Mouse (Mus musculus) MEL (cell line): ENCODE data around the gene Esr1. TPM values are rescaled to one million over a fixed set of nuclear protein-coding genes. Genes with fewer than 3 reads are reported as not detected.
A peak's percentile ranks its signal among the peaks of the same experiment; 100 is the strongest.

Source experiments
- DNase-seq: peaks from one replicate; pipeline ENCODE4 v3.0.0; 2011; ENCODE audit warnings: low read depth, low spot score
- H3K27ac ChIP-seq: 2 replicates; pipeline ENCODE4 v1.5.1; 2012; ENCODE audit warnings: low read depth, mild to moderate bottlenecking, control low read depth, low read length, moderate library complexity; ENCODE audit not compliant: control insufficient read depth
- H3K27me3 ChIP-seq, 2 experiments: fragments of 150-350 bp in 1 of 2; sonication (generic) in 1 of 2; 2 replicates each; pipeline ENCODE4 v1.6.1; 2012; ENCODE audit warnings: low read length in 2 of 2, mild to moderate bottlenecking in 2 of 2, improper control_type of control experiment in 1 of 2, moderate library complexity in 1 of 2; ENCODE audit not compliant: insufficient read depth in 2 of 2, control insufficient read depth in 1 of 2
- H3K36me3 ChIP-seq, 2 experiments: 2 replicates each; pipeline ENCODE4 v1.6.1; 2012 to 2014; ENCODE audit warnings: low read length in 2 of 2, improper control_type of control experiment in 1 of 2, inconsistent platforms in 1 of 2, mild to moderate bottlenecking in 1 of 2; ENCODE audit not compliant: insufficient read depth in 2 of 2, control insufficient read depth in 1 of 2
- H3K4me1 ChIP-seq, 2 experiments: fragments of 150-350 bp in 1 of 2; sonication (generic) in 1 of 2; 2 replicates each; pipeline ENCODE4 v1.6.1; 2012; ENCODE audit warnings: low read length in 2 of 2, improper control_type of control experiment in 1 of 2, mild to moderate bottlenecking in 1 of 2; ENCODE audit not compliant: insufficient read depth in 2 of 2, control insufficient read depth in 1 of 2
- H3K4me3 ChIP-seq, 2 experiments: fragments of 150-350 bp in 1 of 2; sonication (generic) in 1 of 2; 2 replicates each; pipeline ENCODE4 v1.5.1; 2012; ENCODE audit warnings: low read depth in 2 of 2, low read length in 2 of 2, mild to moderate bottlenecking in 2 of 2, moderate library complexity in 2 of 2, control low read depth in 1 of 2, improper control_type of control experiment in 1 of 2; ENCODE audit not compliant: control insufficient read depth in 1 of 2, insufficient read depth in 1 of 2
- H3K79me2 ChIP-seq: 2 replicates; pipeline ENCODE4 v1.6.1; 2012; ENCODE audit warnings: mild to moderate bottlenecking, low read length, moderate library complexity; ENCODE audit not compliant: control insufficient read depth, poor library complexity, insufficient read depth
- H3K9ac ChIP-seq: 2 replicates; pipeline ENCODE4 v1.6.1; 2012; ENCODE audit warnings: low read depth, mild to moderate bottlenecking, control low read depth, low read length, moderate library complexity; ENCODE audit not compliant: control insufficient read depth, poor library complexity, severe bottlenecking
- H3K9me3 ChIP-seq: fragments of 150-350 bp; sonication (generic); replicated peaks from 2 replicates; pipeline ENCODE4 v1.6.1; 2012; ENCODE audit warnings: mild to moderate bottlenecking, low read length, improper control_type of control experiment, moderate library complexity; ENCODE audit not compliant: insufficient read depth
- BHLHE40 ChIP-seq: IDR thresholded peaks from 2 replicates; pipeline ENCODE4 v1.6.1; 2012; ENCODE audit warnings: low read depth, mild to moderate bottlenecking, inconsistent platforms, low read length, improper control_type of control experiment, borderline replicate concordance
- CTCF ChIP-seq, 3 experiments: IDR thresholded peaks in 2 of 3; conservative IDR thresholded peaks in 1 of 3; 2 replicates each; pipeline ENCODE4 v1.5.1; 2011 to 2012; ENCODE audit warnings: low read length in 3 of 3, low read depth in 2 of 3, mild to moderate bottlenecking in 2 of 3, improper control_type of control experiment in 1 of 3, inconsistent platforms in 1 of 3, mixed read lengths in 1 of 3, moderate library complexity in 1 of 3; ENCODE audit not compliant: control insufficient read depth in 1 of 3, insufficient read depth in 1 of 3, poor library complexity in 1 of 3, severe bottlenecking in 1 of 3
- ETS1 ChIP-seq: IDR thresholded peaks from 2 replicates; pipeline ENCODE4 v1.6.1; 2012; ENCODE audit warnings: low read depth, mild to moderate bottlenecking, inconsistent platforms, low read length, improper control_type of control experiment, moderate library complexity
- HCFC1 ChIP-seq: IDR thresholded peaks from 2 replicates; pipeline ENCODE4 v1.6.1; 2012; ENCODE audit warnings: low read depth, mild to moderate bottlenecking, inconsistent platforms, low read length, improper control_type of control experiment, moderate library complexity
- JUND ChIP-seq: IDR thresholded peaks from 2 replicates; pipeline ENCODE4 v1.6.1; 2011; ENCODE audit warnings: low read depth, mild to moderate bottlenecking, improper control_type of control experiment, low read length
- POLR2AphosphoS2 ChIP-seq: IDR thresholded peaks from 2 replicates; pipeline ENCODE4 v1.6.1; 2011; ENCODE audit warnings: low read length, improper control_type of control experiment
- POLR2AphosphoS5 ChIP-seq: IDR thresholded peaks from 2 replicates; pipeline ENCODE4 v1.6.1; 2012; ENCODE audit warnings: low read depth, borderline replicate concordance, mild to moderate bottlenecking, inconsistent platforms, low read length, moderate library complexity, mixed read lengths
- RAD21 ChIP-seq: IDR thresholded peaks from 2 replicates; pipeline ENCODE4 v1.6.1; 2011; ENCODE audit warnings: mild to moderate bottlenecking, low read depth, low read length, improper control_type of control experiment
- SMC3 ChIP-seq: IDR thresholded peaks from 2 replicates; pipeline ENCODE4 v1.6.1; 2011; ENCODE audit warnings: low read depth, low read length, improper control_type of control experiment
- TCF12 ChIP-seq: IDR thresholded peaks from 2 replicates; pipeline ENCODE4 v1.6.1; 2014; ENCODE audit warnings: low read depth, mild to moderate bottlenecking, inconsistent platforms, low read length, improper control_type of control experiment, moderate library complexity
- USF2 ChIP-seq, 2 experiments: IDR thresholded peaks; 2 replicates each; pipeline ENCODE4 v1.6.1; 2011 to 2012; ENCODE audit warnings: improper control_type of control experiment in 2 of 2, low read length in 2 of 2, borderline replicate concordance in 1 of 2, inconsistent platforms in 1 of 2, low read depth in 1 of 2, mild to moderate bottlenecking in 1 of 2; ENCODE audit not compliant: insufficient read depth in 1 of 2
- ZC3H11A ChIP-seq: IDR thresholded peaks from 2 replicates; pipeline ENCODE4 v1.6.1; 2012; ENCODE audit warnings: low read depth, mild to moderate bottlenecking, inconsistent platforms, low read length, improper control_type of control experiment
- ZMIZ1 ChIP-seq: IDR thresholded peaks from 2 replicates; pipeline ENCODE4 v1.6.1; 2012; ENCODE audit warnings: low read depth, mild to moderate bottlenecking, inconsistent platforms, low read length, improper control_type of control experiment, moderate library complexity
- ZNF384 ChIP-seq: IDR thresholded peaks from 2 replicates; pipeline ENCODE4 v1.6.1; 2012; ENCODE audit warnings: low read depth, mild to moderate bottlenecking, inconsistent platforms, low read length, improper control_type of control experiment
- polyA plus RNA-seq, 2 experiments: library from polyadenylated mRNA; stranded (reverse) in 1 of 2; unstranded in 1 of 2; fragments of >175 nt in 1 of 2; fragments of >200 nt in 1 of 2; gene quantifications; 2 replicates each; pipeline versions ENCODE4 v1.2.1 to v1.2.4; 2012; ENCODE audit warnings: low replicate concordance in 2 of 2, low read depth in 1 of 2; ENCODE audit not compliant: insufficient read length in 2 of 2, insufficient read depth in 1 of 2, missing spikeins in 1 of 2
- total RNA-seq: library from RNA; depleted of rRNA; stranded (reverse); fragments of 300-350 nt; gene quantifications from 2 replicates; pipeline ENCODE4 v1.2.3, GENCODE M21; 2012

Gene Esr1
- total and polyA plus RNA-seq, 3 experiments: 0.65 to 0.69 TPM; not detected in 1

GRCm38 (mm10) chr10:4593828-4594227 is 17.6 kb upstream of the Esr1 start:
- H3K79me2 ChIP-seq: no peaks in the 10 kb centered on the region
- no peaks in the 10 kb centered on the region for H3K27me3 ChIP-seq
- H3K4me3 ChIP-seq: no peak overlapping the region
- H3K4me1 ChIP-seq: peaks cover 0 to 3% of the 10 kb centered on the region in 2 experiments; a peak in 1 of 4 replicates
- DNase-seq: peak; percentile 34
- TF ChIP-seq RAD21: peak; percentile 22
- peak in 2 of 3 experiments; percentile 41 to 44; a peak in 4 of 6 replicates for TF ChIP-seq CTCF (IDR thresholded peaks at IDR 0.05 in 2 of 3, conservative IDR thresholded peaks at IDR 0.05 in 1 of 3; ENCODE audit: control insufficient read depth in 1 of 3, insufficient read depth in 1 of 3, low read depth in 2 of 3, low read length in 3 of 3, poor library complexity in 1 of 3, severe bottlenecking in 1 of 3)
- TF ChIP-seq SMC3: 0 out of 2 replicates have a peak, but pooled peaks have one; percentile 20
- no peak for TF ChIP-seq HCFC1
- TF ChIP-seq POLR2AphosphoS5: no peak
- TF ChIP-seq, all 39 proteins: peak for 3
- peaks cover 0 to 2% of the 10 kb centered on the region in 2 experiments; a peak in 1 of 4 replicates for H3K36me3 ChIP-seq
- H3K9ac ChIP-seq: no peak overlapping the region
- no peak overlapping the region for H3K27ac ChIP-seq
- no peaks in the 10 kb centered on the region for H3K9me3 ChIP-seq

- DNase-seq: peak; percentile 25
- H3K4me1 ChIP-seq: peaks cover 0 to 3% of the 10 kb centered on the region in 2 experiments; a peak in 1 of 4 replicates
- 0 out of 2 replicates have a peak, but pooled peaks have one; percentile 7 for TF ChIP-seq TCF12
- TF ChIP-seq ETS1: no peak
- TF ChIP-seq USF2 (IDR thresholded peaks at IDR 0.05; ENCODE audit: borderline replicate concordance in 1 of 2, insufficient read depth in 1 of 2, low read depth in 1 of 2, low read length in 2 of 2): no peak
- peaks cover 0 to 2% of the 10 kb centered on the region in 2 experiments; a peak in 1 of 4 replicates for H3K36me3 ChIP-seq
- peak overlapping the region; percentile 54 for H3K27ac ChIP-seq
- no peak overlapping the region for H3K4me3 ChIP-seq
- no peaks in the 10 kb centered on the region for H3K27me3 ChIP-seq
- no peaks in the 10 kb centered on the region for H3K9me3 ChIP-seq
- no peaks in the 10 kb centered on the region for H3K79me2 ChIP-seq
- H3K9ac ChIP-seq: no peak overlapping the region
These were observed 14.2 kb upstream of the Esr1 start for GRCm38 (mm10) chr10:4597211-4597610.

- TF ChIP-seq JUND: no peak
- TF ChIP-seq BHLHE40: no peak
- TF ChIP-seq ZC3H11A: peak; percentile 35; the same call in 1 of the 2 replicates
- peak; percentile 70 for TF ChIP-seq SMC3
- TF ChIP-seq RAD21: peak; percentile 60
- TF ChIP-seq ZNF384: peak; percentile 67
- TF ChIP-seq CTCF (IDR thresholded peaks at IDR 0.05 in 2 of 3, conservative IDR thresholded peaks at IDR 0.05 in 1 of 3; ENCODE audit: control insufficient read depth in 1 of 3, insufficient read depth in 1 of 3, low read depth in 2 of 3, low read length in 3 of 3, poor library complexity in 1 of 3, severe bottlenecking in 1 of 3): peak; percentile 59 to 62 (median 61)
- no peak for TF ChIP-seq ZMIZ1
- TF ChIP-seq POLR2AphosphoS2: no peak
- TF ChIP-seq, all 39 proteins: peak for 5
- peak; percentile 62 for DNase-seq
- no peak overlapping the region for H3K4me3 ChIP-seq
- no peaks in the 10 kb centered on the region for H3K79me2 ChIP-seq
- H3K36me3 ChIP-seq: peaks cover 0 to 2% of the 10 kb centered on the region in 2 experiments; a peak in 1 of 4 replicates
- no peaks in the 10 kb centered on the region for H3K27me3 ChIP-seq
- no peak overlapping the region for H3K27ac ChIP-seq
- H3K4me1 ChIP-seq: peaks cover 0 to 3% of the 10 kb centered on the region in 2 experiments; a peak in 1 of 4 replicates
- H3K9me3 ChIP-seq: no peaks in the 10 kb centered on the region
- H3K9ac ChIP-seq: no peak overlapping the region
These were observed 13.1 kb upstream of the Esr1 start for GRCm38 (mm10) chr10:4598244-4598842.
